Mouse (Mus musculus) lung, postnatal 25 days (tissue): Measurements from ENCODE around the gene Srek1.

Experiments used
- DNase-seq: peaks from one replicate; pipeline ENCODE4 v3.0.0; 2022; ENCODE audit warnings: low spot score

The Srek1 gene

GRCm38 (mm10) chr13:103774119-103774757 is at the start of gene Srek1:
Srek1 (minus strand) TSS chr13:103774608.
- DNase-seq = peak; percentile 92

- no peak for DNase-seq
Measured at GRCm38 (mm10) chr13:103822270-103822669, 47.9 kb upstream of the Srek1 start.

DNA sequence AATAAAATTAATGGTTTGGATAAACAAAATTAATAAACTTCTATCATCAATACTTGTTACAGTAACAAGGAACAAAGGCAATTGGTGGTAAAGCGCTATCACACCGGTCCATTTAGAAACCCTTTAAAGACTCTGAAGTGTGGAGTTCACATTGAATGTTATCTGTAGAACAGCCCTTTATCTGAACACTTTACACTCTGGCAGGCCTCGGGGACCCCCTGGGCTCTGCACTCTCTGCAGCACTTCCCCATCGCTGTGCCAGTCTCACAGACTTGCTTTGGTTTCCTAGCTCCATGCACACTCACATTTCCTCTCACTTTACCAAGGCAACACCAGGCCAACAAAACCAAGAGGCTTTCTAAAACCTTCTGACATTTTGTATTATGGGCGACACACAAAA is 45.0 kb upstream of the Srek1 start:
- DNase-seq = no peak

- DNase-seq = no peak
Measured at GRCm38 (mm10) chr13:103817935-103818334, 43.5 kb upstream of the Srek1 start.

DNA sequence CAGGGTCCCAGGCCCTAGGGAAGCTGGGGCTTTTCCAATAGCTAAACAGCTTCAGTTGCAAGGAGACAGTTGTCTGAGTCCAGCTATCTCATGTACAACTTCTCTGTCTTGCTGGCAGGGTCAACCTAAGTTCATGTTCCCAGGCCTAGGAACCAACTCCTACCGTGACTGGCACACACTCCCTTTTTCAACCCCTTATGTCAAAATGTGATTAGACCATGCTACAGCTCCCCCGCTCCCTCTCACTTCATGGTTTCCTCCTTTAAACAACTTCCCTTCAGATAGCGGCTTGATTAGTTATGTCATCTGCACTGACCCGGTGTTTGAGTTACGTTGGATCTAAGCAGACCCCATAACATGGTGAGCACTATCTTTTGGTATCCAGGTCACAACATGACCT is 33.1 kb upstream of the Srek1 start:
- DNase-seq = no peak

GRCm38 (mm10) chr13:103806210-103806851 is 31.9 kb upstream of the Srek1 start:
- no peak for DNase-seq

DNA sequence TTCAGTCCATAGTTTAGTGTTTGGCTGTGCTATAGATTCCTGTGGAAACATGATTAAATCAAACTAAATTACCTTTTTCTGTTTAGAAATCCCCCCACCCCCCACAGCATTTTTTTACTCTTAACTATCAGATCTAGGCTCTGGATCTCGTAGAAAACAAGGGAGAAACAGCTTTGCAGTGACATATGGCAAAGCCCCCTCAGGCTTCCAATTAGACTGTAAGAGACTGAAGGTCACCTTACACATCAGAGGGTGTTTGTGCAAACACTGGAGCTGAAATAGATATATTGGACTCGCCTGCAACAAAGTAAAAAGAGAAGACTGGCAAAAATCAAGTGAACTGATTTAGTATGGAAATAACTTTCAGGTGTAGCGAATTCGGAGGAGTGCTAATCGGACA is 29.3 kb upstream of the Srek1 start:
- no peak for DNase-seq

GRCm38 (mm10) chr13:103801021-103801420 is 26.6 kb upstream of the Srek1 start:
- no peak for DNase-seq

DNA sequence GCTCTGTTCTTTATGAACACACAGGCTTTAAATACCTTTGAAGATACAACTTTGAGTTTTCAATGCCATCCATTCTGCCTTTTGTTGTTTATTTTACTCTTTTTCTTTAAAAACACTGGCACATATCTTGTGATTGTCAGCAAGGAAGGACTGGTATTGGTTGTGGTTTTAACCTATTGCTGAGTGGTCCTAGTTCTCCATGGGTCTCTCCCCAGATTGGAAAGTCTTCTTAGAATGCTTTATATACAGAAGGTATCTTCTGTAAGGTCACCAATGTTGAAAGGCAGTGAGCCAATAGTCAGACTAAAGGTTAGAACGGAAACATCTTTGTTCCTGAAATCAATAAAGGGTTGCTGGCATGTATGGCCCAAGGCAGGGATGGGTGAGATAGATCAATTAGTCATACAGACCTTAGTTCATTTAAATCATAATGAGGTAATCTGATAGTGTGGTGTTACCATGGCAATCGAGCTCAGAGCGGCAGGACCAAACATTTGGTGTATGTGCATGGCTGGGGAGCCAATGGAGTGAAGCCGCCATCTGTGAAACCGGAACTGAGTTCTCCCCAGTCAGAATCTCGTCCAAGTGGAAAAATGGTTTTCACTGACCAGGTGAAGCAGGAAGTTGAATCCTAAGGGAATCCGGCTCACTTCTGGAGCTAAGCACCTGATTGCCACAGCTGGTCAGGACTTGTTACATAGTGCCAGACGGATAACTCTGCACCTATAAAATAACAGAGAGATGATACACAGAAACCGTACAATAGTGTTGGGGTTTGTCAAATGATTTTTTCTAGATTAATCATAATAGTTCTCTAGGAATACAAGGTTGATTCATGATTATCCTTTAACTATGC is 20.5 kb upstream of the Srek1 start:
- no peak for DNase-seq

DNA sequence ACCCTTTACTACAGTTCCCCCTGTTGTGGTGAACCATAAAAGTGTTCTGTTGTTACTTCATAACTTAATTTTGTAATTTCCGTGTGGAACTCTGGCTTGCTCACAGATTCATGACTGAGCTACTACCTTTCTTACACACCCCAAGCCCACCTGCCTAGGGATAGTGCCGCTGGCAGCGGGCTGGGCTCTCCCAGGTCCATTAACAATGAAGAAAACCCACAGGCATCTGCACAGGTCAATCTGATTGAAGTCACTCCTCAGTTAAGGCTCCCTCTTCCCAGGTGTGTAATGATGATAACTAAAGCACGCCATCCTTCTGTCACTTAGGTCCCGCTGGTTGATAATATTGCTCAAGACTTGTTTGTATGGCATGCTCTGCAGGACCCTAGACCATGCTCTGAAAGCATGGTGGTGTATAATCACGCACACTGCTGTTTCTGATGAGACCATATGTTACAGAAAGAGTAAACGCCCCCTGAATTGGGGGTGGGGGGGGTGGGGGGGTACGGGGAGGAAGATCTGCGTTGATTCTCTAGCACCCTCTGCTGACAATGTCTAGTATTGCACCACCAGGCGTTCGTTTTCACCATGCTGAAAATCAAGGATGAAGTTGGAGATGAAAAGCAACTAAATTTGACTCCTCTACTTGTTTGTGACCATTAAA is 5.6 kb upstream of the Srek1 start:
- peak; percentile 18 for DNase-seq

GRCm38 (mm10) chr13:103777126-103777525 is 2.7 kb upstream of the Srek1 start:
- no peak for DNase-seq

- DNase-seq = no peak
Measured at GRCm38 (mm10) chr13:103773407-103774118, 845 bp downstream of the Srek1 start.

DNA sequence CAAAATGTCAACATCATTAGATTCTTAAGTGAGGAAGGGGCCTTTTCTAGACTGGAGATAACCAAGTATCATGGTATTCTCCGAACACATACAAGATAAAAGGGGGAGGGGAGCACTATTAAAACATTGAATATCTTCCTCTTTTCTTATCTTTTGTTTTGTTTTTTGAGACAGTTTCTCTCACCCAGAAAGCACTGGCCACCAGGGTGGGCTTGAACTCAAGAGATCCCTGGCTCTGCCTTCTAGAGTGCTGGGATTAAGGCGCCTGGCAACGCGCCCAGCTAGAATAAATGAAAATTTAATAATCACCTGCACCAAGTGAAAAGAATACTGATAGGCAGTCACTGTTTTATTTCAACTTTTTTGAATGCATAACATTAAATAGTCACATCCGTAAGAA is 1.5 kb downstream of the Srek1 start:
- no peak for DNase-seq

DNA sequence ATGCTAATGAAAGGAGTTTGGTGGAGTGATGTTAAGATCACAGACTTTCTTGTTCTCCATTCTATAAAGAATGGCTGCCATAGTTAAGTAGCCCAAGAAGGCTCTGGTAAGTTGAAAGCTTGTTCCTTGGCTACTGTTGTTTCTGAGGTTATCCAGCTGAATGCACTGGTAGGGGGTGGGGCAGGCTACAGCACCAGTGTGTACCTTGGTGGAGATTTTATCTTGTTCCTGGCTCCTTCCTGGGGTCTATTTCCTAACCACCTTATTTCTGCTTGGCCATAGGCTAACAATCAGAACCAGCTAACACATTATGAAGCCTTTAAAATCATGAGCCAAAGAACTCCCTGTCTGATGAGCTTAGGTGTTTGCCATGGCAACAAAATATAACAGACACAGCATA is 3.6 kb downstream of the Srek1 start:
- DNase-seq = no peak

DNA sequence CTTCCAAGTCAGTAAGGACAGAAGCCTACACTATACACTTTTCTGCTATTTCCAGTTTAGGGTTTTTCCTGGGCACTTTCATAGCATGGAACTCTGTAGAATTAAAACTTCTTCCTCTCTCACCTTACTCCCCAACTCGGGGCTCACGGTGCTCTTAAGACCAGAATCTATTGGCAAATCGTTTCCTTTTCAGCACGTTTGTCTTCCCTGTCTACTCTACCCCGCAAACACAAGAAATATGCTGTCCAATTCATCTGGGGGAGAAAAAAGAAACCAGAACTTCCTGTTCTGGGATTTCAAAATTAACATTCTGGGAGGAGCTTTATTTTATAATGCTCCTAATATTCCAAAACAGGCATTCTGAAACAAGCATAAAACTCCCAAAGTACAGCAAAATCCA is 6.5 kb downstream of the Srek1 start:
- no peak for DNase-seq

DNA sequence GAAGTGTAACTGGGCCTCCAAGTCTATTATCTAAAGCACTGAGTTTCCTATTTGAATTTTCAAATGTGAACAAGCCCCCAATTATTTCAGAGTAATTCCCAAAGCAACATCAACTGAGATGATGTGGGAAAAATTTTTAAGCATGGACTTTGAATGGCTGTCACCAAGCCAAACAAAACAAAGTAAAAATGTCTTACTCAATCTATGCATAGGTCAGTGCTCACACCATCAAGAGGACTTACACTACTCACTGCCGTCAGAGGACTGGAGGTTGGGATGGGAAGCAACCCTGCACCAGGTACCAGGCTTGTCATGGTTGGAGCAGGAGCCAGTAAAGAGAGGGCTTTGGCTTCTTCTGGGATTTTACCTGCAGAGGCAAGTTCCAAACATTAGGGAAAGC is 10.8 kb downstream of the Srek1 start:
- DNase-seq = no peak

DNA sequence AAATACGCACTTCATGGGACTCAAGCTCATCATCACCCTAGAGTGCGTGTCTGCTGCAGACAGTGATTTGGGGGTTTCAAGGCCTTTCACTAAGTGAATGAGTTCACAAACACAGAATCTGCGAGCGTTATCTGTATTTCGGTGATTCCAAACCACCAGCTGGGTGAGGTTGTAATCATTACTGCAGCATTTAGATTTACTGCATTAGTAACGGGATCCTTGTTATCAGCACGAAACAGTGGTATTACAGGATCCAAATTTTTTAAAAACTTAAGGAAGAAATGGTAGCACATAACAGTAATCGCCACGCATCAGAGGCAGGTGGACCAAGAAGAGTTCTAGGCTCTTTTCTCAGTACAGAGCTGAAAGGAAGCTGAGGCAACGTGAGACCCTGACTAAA is 12.4 kb downstream of the Srek1 start:
- no peak for DNase-seq

- peak; percentile 48 for DNase-seq
Measured at GRCm38 (mm10) chr13:103751421-103751820, 23.0 kb downstream of the Srek1 start.

- no peak for DNase-seq
Measured at GRCm38 (mm10) chr13:103745688-103746087, 28.7 kb downstream of the Srek1 start.

GRCm38 (mm10) chr13:103745160-103745559 is 29.2 kb downstream of the Srek1 start:
- DNase-seq = no peak

GRCm38 (mm10) chr13:103735330-103736007 is 38.9 kb downstream of the Srek1 start:
- DNase-seq = no peak
